Mouse (Mus musculus) midbrain, embryonic 13.5 days (tissue): ENCODE data around the gene Tcp10a. TPM values are rescaled to one million over a fixed set of nuclear protein-coding genes. Genes with fewer than 3 reads are reported as not detected.
"Not testable (repeated sequence)": the region's sequence is repeated elsewhere in the genome, so short reads cannot be mapped to it uniquely, and the experiment has no call there.

Experiments
- ATAC-seq: fragments of 200-750 bp; cut with Nextera tagmentation; 2 replicates; pipeline ENCODE4 v1.8.0; 2017; ENCODE audit warnings: mild to moderate bottlenecking, moderate TSS enrichment, moderate library complexity
- H3K27ac ChIP-seq: fragments of 300-500 bp; sonication (generic); 2 replicates; pipeline ENCODE4 v1.5.1; 2015; ENCODE audit warnings: inconsistent platforms, mild to moderate bottlenecking, moderate library complexity
- H3K27me3 ChIP-seq: fragments of 300-500 bp; sonication (generic); 2 replicates; pipeline ENCODE4 v1.6.1; 2015; ENCODE audit warnings: mild to moderate bottlenecking, inconsistent platforms
- H3K36me3 ChIP-seq: fragments of 300-500 bp; sonication (generic); 2 replicates; pipeline ENCODE4 v1.6.1; 2015; ENCODE audit warnings: mild to moderate bottlenecking, inconsistent platforms
- H3K4me1 ChIP-seq: fragments of 300-500 bp; sonication (generic); replicated peaks from 2 replicates; pipeline ENCODE4 v1.6.1; 2015; ENCODE audit warnings: inconsistent platforms
- H3K4me2 ChIP-seq: fragments of 300-500 bp; sonication (generic); replicated peaks from 2 replicates; pipeline ENCODE4 v1.6.1; 2015; ENCODE audit warnings: moderate library complexity, mild to moderate bottlenecking, inconsistent platforms
- H3K4me3 ChIP-seq: fragments of 300-500 bp; sonication (generic); replicated peaks from 2 replicates; pipeline ENCODE4 v1.5.1; 2015; ENCODE audit warnings: mild to moderate bottlenecking, inconsistent platforms
- H3K9ac ChIP-seq: fragments of 300-500 bp; sonication (generic); replicated peaks from 2 replicates; pipeline ENCODE4 v1.6.1; 2015; ENCODE audit warnings: mild to moderate bottlenecking, inconsistent platforms
- H3K9me3 ChIP-seq: fragments of 300-500 bp; sonication (generic); 2 replicates; pipeline ENCODE4 v1.6.1; 2016; ENCODE audit warnings: mild to moderate bottlenecking, inconsistent platforms
- WGBS: fragments of 180-500 bp; shearing (Covaris S2); methylation state at CpG from one replicate; pipeline ENCODE4 v1.1.7; 2015; 5-methylcytosine and 5-hydroxymethylcytosine counted together
- polyA plus RNA-seq: library from polyadenylated mRNA; unstranded; fragments of >200 nt; fragmentation: Nextera tagmentation; extraction: Ambion mirVana; gene quantifications from 2 replicates; pipeline ENCODE4 v1.2.1, GENCODE M21; 2015

Gene Tcp10a
- polyA plus RNA-seq, 1 experiment from 2014 or later, result not detected

- not testable (repeated sequence) for H3K27me3 ChIP-seq, H3K4me1 ChIP-seq, H3K36me3 ChIP-seq, ATAC-seq, H3K27ac ChIP-seq, H3K9me3 ChIP-seq, H3K4me3 ChIP-seq, H3K9ac ChIP-seq, H3K4me2 ChIP-seq
- WGBS, result 16% methylated on average over 2 of the region's 3 CpGs
Measured at GRCm38 (mm10) chr17:7377907-7378306, 53.5 kb downstream of the Tcp10a start.

GRCm38 (mm10) chr17:7382711-7383110, 58.3 kb downstream of the Tcp10a start:
- not testable (repeated sequence) for H3K9ac ChIP-seq, H3K9me3 ChIP-seq, H3K4me1 ChIP-seq, H3K4me3 ChIP-seq, H3K27me3 ChIP-seq, H3K27ac ChIP-seq, H3K4me2 ChIP-seq, ATAC-seq, H3K36me3 ChIP-seq
- 82% methylated on average over 1 of the region's 3 CpGs for WGBS

- 79% methylated on average over 12 of the region's 13 CpGs for WGBS
- H3K4me3 ChIP-seq, H3K9me3 ChIP-seq, H3K27me3 ChIP-seq, H3K9ac ChIP-seq, H3K27ac ChIP-seq, H3K36me3 ChIP-seq, H3K4me1 ChIP-seq, H3K4me2 ChIP-seq, ATAC-seq: not testable (repeated sequence)
Measured at GRCm38 (mm10) chr17:7383167-7384143, 59.0 kb downstream of the Tcp10a start.

- 76% methylated on average over 3 of the region's 3 CpGs for WGBS
- not testable (repeated sequence) for H3K4me1 ChIP-seq, H3K27ac ChIP-seq, H3K9ac ChIP-seq, H3K9me3 ChIP-seq, H3K4me3 ChIP-seq, H3K36me3 ChIP-seq, ATAC-seq, H3K4me2 ChIP-seq, H3K27me3 ChIP-seq
Measured at GRCm38 (mm10) chr17:7385364-7385763, 60.9 kb downstream of the Tcp10a start, which contains the start of gene Unc93a2. Gene Unc93a2 (minus strand): TSS chr17:7385464.

GRCm38 (mm10) chr17:7386016-7386415, 61.6 kb downstream of the Tcp10a start:
- H3K9ac ChIP-seq, H3K27ac ChIP-seq, H3K4me3 ChIP-seq, ATAC-seq, H3K36me3 ChIP-seq, H3K4me2 ChIP-seq, H3K27me3 ChIP-seq, H3K9me3 ChIP-seq, H3K4me1 ChIP-seq: not testable (repeated sequence)
- 58% methylated on average over 8 of the region's 8 CpGs for WGBS

GRCm38 (mm10) chr17:7388341-7388957, 64.0 kb downstream of the Tcp10a start:
- H3K27ac ChIP-seq, H3K36me3 ChIP-seq, H3K4me1 ChIP-seq, H3K9ac ChIP-seq, H3K9me3 ChIP-seq, H3K4me3 ChIP-seq, H3K27me3 ChIP-seq, H3K4me2 ChIP-seq: not testable (repeated sequence)
- ATAC-seq, result peak; percentile 51; the same call in 1 of the 2 replicates
- WGBS, result no CpG with 5 or more reads among the region's 2 CpGs

- WGBS, result 83% methylated on average over 7 of the region's 8 CpGs
- not testable (repeated sequence) for H3K4me1 ChIP-seq, ATAC-seq, H3K4me2 ChIP-seq, H3K27me3 ChIP-seq, H3K27ac ChIP-seq, H3K4me3 ChIP-seq, H3K9me3 ChIP-seq, H3K9ac ChIP-seq, H3K36me3 ChIP-seq
Measured at GRCm38 (mm10) chr17:7388958-7389356, 64.5 kb downstream of the Tcp10a start.

GRCm38 (mm10) chr17:7389898-7390297, 65.5 kb downstream of the Tcp10a start:
- not testable (repeated sequence) for H3K27ac ChIP-seq, H3K9me3 ChIP-seq, H3K4me3 ChIP-seq, H3K27me3 ChIP-seq, ATAC-seq, H3K4me2 ChIP-seq, H3K4me1 ChIP-seq, H3K36me3 ChIP-seq, H3K9ac ChIP-seq
- WGBS, result 76% methylated on average over 7 of the region's 7 CpGs

- WGBS, result 88% methylated on average over 7 of the region's 7 CpGs
- not testable (repeated sequence) for H3K27ac ChIP-seq, H3K9ac ChIP-seq, H3K9me3 ChIP-seq, H3K4me1 ChIP-seq, ATAC-seq, H3K4me3 ChIP-seq, H3K4me2 ChIP-seq, H3K27me3 ChIP-seq, H3K36me3 ChIP-seq
Measured at GRCm38 (mm10) chr17:7395116-7395515, 70.7 kb downstream of the Tcp10a start.

Other genes starting within 250 kb of the Tcp10a start
- 20.8 and 21.6 TPM in 2 replicates for gene Rps6ka2, start 154.5 kb upstream of the Tcp10a start, polyA plus RNA-seq
- not detected in 2 replicates for gene Ttll2, start 28.1 kb downstream of the Tcp10a start, polyA plus RNA-seq
- not detected in 2 replicates for gene Gm49630, start 47.3 kb downstream of the Tcp10a start, polyA plus RNA-seq
- not detected in 2 replicates for gene Unc93a2, start 60.8 kb downstream of the Tcp10a start, polyA plus RNA-seq